Mouse (Mus musculus): ENCODE results near the gene Aars.
"Not testable (repeated sequence)": the region's sequence is repeated elsewhere in the genome, so short reads cannot be mapped to it uniquely, and the experiment has no call there.

Aars gene

GRCm38 (mm10) chr8:111032916-111033315 is at the start of gene Aars:
TSS of gene Aars (plus strand) at chr8:111033144.
- no peak for DNase-seq (ENCODE audit: low spot score)

DNA sequence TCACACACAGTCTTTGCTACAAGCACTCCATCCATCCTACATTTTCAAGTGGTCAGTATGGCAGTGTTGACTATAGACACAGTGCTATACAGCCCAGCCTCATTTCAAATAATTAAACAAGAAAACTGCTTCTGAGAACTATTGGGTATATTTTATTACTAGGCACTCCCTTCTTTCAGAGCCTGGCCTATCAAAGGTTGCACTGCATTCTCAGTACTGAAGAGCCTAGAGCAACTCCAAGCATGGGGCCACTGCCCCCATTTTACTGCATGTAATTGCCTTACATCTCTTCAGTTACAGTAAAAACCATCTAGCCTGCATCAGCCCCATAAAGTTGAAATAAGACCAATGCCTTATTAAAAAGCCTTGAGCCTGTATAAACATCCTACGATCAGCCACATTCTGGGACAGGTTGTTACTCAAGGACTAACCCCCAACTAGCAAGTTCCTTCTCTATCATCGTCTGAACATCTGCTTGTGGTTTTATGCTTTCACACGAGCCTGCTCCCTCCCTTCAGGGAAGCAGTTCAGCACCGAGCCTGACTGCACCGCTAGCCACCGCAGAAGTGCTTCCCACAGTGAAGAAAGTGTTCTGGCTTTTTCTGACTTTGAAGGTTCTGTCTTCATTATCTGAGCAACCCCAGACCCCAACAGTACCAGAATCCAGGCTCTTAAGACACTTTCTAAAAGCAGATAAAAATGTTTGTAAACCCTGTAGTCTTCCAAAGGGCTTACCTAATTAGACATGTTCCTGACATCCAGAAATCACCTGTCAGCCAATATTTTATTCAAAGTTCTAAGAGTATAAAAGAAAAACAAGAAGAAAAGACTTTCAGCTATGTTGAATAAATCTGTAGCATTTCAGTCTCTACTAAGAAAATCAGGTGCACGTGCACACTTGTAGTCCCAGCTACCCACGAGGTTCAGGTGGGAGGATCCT is 44.9 kb upstream of the Aars start:
- DNase-seq (ENCODE audit: low spot score), result no peak

DNA sequence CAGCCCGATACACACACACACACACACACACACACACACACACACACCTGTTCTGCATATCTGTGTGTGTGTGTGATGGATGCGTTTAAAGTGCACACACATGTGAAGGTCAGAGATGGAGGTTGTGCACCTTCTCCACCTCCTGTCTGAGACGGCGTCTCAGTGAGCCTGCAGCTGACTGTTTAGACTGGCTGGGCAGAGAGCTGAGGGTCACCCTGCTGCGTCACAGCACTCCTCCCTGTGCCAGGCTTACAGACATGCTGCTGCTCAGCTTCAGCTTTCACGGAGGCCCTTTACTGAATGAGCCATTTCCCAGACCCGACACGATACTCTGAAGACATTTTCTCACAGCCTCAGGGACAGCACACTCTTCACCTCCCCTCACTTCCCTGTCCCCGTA is 42.9 kb upstream of the Aars start:
- no peak for DNase-seq (ENCODE audit: low spot score)

GRCm38 (mm10) chr8:110996641-110997430 is 36.1 kb upstream of the Aars start:
- DNase-seq (ENCODE audit: low spot score), result no peak

GRCm38 (mm10) chr8:110997547-110998531 is 35.1 kb upstream of the Aars start, which contains the start of gene Ddx19a:
TSS of gene Ddx19a (minus strand) at chr8:110997800.
- DNase-seq (ENCODE audit: low spot score), result peak; percentile 90

- not testable (repeated sequence) for DNase-seq (ENCODE audit: low spot score)
Measured at GRCm38 (mm10) chr8:111010230-111010991, 22.5 kb upstream of the Aars start.

DNA sequence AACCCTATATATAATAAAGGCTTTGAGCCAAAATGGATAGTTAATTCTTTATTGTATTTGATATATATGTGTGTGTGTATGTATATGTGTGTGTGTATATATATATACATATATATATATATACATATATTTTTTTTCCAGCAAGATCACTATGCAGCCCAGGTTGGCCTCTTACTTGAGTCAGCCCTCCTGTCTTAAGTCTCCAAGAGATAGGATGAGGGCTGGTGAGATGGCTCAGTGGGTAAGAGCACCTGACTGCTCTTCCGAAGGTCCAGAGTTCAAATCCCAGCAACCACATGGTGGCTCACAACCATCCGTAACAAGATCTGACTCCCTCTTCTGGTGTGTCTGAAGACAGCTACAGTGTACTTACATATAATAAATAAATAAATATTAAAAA is 6.3 kb upstream of the Aars start:
- not testable (repeated sequence) for DNase-seq (ENCODE audit: low spot score)

DNA sequence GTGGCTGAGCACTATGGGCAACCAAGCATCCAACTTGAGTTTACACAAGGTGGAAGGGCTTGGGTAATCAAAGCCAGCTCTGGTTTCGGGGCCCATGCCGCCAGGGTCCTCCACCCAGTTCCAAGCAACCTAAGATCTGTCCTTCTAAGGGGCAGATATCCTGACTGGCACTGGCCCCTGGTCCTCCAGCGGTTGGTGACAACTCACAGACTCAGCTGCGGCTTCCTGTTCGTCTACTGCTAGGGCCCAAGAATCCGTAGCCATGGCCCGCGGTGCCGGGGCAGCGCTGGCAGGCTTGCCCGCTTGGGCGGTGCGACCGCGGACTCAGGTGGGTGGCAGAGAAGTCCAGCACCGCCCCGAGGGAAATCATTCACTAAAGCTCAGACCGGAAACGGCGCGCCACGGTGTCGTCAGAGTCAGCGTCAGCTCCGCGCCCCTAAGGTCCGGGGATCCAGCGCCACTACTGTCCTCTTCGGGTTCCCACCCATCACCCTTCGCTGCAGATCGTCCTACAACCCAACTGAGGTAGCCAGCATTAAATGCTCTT is 5.5 kb upstream of the Aars start:
- peak; percentile 88 for DNase-seq (ENCODE audit: low spot score)

DNA sequence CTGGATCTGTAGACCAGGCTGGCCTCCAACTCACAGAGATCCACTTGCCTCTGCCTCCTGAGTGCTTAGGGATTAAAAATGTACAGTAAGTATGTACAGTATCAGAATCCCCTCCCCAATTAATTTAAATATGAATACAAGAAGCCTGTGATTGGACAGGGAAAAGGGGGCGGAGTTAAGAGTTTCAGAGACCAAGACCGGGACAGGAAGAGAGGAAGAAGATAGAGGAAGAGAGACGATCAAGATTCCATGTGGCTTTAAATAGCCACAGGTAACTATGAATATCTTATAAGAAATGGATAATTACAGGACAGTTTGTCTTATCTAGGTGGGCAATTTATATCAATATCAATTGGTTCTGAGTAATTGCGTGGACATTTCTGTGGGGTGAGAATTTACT is 3.4 kb upstream of the Aars start:
- DNase-seq (ENCODE audit: low spot score), result no peak

DNA sequence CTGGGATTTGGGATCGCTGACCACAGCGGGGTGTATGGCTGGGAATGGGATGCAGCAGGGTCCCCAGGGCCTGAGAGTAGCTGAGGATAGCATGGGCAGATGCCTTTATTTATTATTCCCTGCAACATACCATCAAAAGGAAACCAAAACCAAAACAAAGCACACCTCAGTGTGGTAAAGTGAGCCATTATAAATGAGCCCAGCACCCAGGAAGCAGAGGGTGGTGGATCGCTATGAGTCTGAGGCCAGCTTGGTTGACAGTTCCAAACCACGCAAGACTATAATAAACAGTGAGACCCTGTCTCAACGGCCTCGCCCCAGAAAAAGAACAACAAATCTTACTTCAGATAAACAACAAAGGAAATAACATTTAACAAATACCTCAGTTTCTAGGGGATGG is 2.9 kb upstream of the Aars start:
- no peak for DNase-seq (ENCODE audit: low spot score)

DNA sequence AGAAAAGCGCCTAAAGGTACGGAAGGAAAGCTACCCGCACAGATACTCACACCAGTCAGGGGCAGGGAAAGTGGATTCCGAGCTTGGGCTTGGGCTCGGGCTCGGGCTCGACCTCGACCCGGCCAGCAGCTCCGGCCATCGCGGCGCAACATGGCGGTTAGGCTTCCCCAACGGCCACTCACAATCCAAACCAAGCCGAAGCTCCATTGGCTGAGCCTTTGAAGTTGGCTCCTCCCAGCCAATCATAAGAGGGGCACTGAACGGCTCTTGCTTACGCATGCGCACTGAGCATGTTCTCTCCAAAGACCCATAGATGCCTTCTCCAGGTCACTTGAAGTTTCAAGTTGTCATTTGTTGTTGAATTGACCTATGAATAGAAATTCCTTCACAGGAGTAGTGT is 1.4 kb upstream of the Aars start, which contains the start of gene Ddx19b:
Gene Ddx19b (minus strand): TSS at position 180 of the 400 bp plus-strand sequence.
- no peak for DNase-seq (ENCODE audit: low spot score)

GRCm38 (mm10) chr8:111033482-111034215 is 705 bp downstream of the Aars start:
- peak; percentile 99 for DNase-seq (ENCODE audit: low spot score)

DNA sequence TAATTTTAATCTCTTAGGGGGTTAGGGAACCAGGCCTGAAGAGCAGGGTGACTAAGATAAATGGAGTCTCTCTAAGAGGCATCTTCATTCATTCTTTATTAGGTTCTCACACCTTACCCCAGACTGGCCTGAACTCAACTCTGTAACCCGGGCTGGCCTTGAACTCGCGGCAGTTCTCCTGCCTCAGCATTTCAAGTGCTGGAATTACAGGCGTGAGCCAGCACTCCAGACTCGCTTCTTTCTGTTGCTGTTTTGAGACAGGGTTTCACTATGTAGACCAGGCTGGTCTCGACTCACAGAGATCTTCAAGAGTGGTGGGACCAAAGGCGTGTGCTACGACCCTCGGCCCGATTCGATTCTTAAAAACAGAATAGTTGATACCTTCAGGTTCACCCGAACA is 1.3 kb downstream of the Aars start:
- no peak for DNase-seq (ENCODE audit: low spot score)

DNA sequence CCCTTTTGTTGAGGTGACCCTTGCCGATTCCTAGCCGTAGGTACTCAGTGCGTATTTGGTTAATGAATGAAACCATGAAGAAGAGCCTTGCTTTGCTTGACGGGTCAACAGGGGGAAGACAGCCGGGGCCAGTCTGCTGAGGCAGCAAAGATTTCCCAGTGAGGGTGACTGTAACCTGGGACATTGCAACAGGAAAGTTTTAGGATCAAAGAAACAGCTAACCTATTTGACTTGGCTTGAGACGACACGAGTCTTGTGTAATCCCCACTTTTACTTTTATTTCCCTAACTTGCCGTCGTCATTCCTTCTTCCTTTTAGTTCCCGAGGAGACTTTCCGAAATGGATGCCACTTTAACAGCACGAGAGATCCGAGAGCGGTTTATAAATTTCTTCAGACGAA is 3.6 kb downstream of the Aars start:
- DNase-seq (ENCODE audit: low spot score), result no peak

DNA sequence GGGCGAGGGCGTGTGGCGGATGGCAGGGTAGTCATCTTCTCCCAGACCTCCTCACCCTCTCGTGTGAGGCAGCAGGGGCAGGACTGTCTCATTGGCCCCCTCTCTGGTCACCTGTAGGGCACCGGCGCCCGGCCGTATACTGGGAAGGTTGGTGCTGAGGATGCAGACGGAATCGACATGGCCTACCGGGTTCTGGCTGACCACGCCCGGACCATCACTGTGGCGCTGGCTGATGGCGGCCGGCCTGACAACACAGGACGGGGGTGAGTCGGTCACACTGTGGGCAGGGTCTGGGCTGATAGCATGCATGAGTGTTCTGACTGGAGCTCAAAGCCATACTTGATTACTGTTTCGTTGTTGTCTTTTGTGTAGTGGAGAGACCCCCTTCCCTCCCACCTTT is 9.6 kb downstream of the Aars start:
- no peak for DNase-seq (ENCODE audit: low spot score)

- DNase-seq (ENCODE audit: low spot score), result no peak
Measured at GRCm38 (mm10) chr8:111044003-111044734, 11.2 kb downstream of the Aars start.

GRCm38 (mm10) chr8:111048694-111049093 is 15.8 kb downstream of the Aars start:
- DNase-seq (ENCODE audit: low spot score), result no peak

- DNase-seq (ENCODE audit: low spot score), result no peak
Measured at GRCm38 (mm10) chr8:111049106-111049505, 16.2 kb downstream of the Aars start.

All from urinary bladder, postnatal 14 days (tissue).